Mouse (Mus musculus) myocyte (in vitro differentiated cells): ENCODE measurements at regions not wholly inside any gene's neighbourhood (a gene's known extent, or its start where the extent isn't known, plus 50 kb on each side); places are given as distances from the start of the nearest gene placed in this dataset.

Experiments used
- H3K27me3 ChIP-seq: one replicate; pipeline ENCODE4 v1.6.1; 2011; ENCODE audit not compliant: control insufficient read depth, insufficient read depth, insufficient read length
- H3K36me3 ChIP-seq: one replicate; pipeline ENCODE4 v1.6.1; 2011; ENCODE audit not compliant: control insufficient read depth, insufficient read depth
- H3K4me2 ChIP-seq: one replicate; pipeline ENCODE4 v1.6.1; 2011; ENCODE audit warnings: low read depth, control low read depth
- H3K4me3 ChIP-seq: one replicate; pipeline ENCODE4 v1.5.1; 2011; ENCODE audit warnings: mild to moderate bottlenecking, control low read depth, moderate library complexity
- H3K79me2 ChIP-seq: one replicate; pipeline ENCODE4 v1.6.1; 2011; ENCODE audit not compliant: control insufficient read depth, insufficient read depth
- H3ac ChIP-seq: one replicate; pipeline ENCODE4 v1.6.1; 2011; ENCODE audit not compliant: control insufficient read depth, insufficient read length
- CEBPB ChIP-seq: IDR thresholded peaks from 2 replicates; pipeline ENCODE4 v1.6.1; 2011; ENCODE audit warnings: mild to moderate bottlenecking, moderate library complexity; ENCODE audit not compliant: poor library complexity, insufficient read depth, severe bottlenecking
- E2F4 ChIP-seq: IDR thresholded peaks from one replicate; pipeline ENCODE4 v1.6.1; 2011; ENCODE audit warnings: mild to moderate bottlenecking, control low read depth, moderate library complexity; ENCODE audit not compliant: insufficient read depth
- MAX ChIP-seq: IDR thresholded peaks from one replicate; pipeline ENCODE4 v1.6.1; 2011; ENCODE audit warnings: low read depth, mild to moderate bottlenecking, control low read depth
- MYOD1 ChIP-seq, 3 experiments: IDR thresholded peaks; one replicate each; pipeline ENCODE4 v1.6.1; 2011; ENCODE audit warnings: control low read depth in 2 of 3, low read depth in 2 of 3, mild to moderate bottlenecking in 2 of 3, moderate library complexity in 1 of 3; ENCODE audit not compliant: insufficient read length in 2 of 3, control insufficient read depth in 1 of 3
- MYOG ChIP-seq, 3 experiments: IDR thresholded peaks; one replicate each; pipeline ENCODE4 v1.6.1; 2011; ENCODE audit warnings: control low read depth in 2 of 3, low read depth in 2 of 3, mild to moderate bottlenecking in 2 of 3; ENCODE audit not compliant: insufficient read length in 2 of 3, control insufficient read depth in 1 of 3, insufficient read depth in 1 of 3
- POLR2A ChIP-seq: IDR thresholded peaks from one replicate; pipeline ENCODE4 v1.6.1; 2011; ENCODE audit warnings: low read depth, mild to moderate bottlenecking, control low read depth, moderate library complexity; ENCODE audit not compliant: insufficient read length
- POLR2AphosphoS2 ChIP-seq: IDR thresholded peaks from one replicate; pipeline ENCODE4 v1.6.1; 2011; ENCODE audit warnings: low read depth, control low read depth; ENCODE audit not compliant: insufficient read length
- REST ChIP-seq: IDR thresholded peaks from one replicate; pipeline ENCODE4 v1.6.1; 2011; ENCODE audit warnings: mild to moderate bottlenecking, control low read depth, moderate library complexity; ENCODE audit not compliant: insufficient read depth, insufficient read length
- SRF ChIP-seq: IDR thresholded peaks from one replicate; pipeline ENCODE4 v1.6.1; 2011; ENCODE audit warnings: low read depth; ENCODE audit not compliant: control insufficient read depth, insufficient read length
- TCF12 ChIP-seq: IDR thresholded peaks from one replicate; pipeline ENCODE4 v1.6.1; 2011; ENCODE audit warnings: mild to moderate bottlenecking, control low read depth; ENCODE audit not compliant: poor library complexity, insufficient read depth, severe bottlenecking
- TCF3 ChIP-seq: IDR thresholded peaks from one replicate; pipeline ENCODE4 v1.6.1; 2011; ENCODE audit warnings: low read depth, control low read depth; ENCODE audit not compliant: insufficient read length
- USF1 ChIP-seq: IDR thresholded peaks from one replicate; pipeline ENCODE4 v1.6.1; 2011; ENCODE audit warnings: low read depth, mild to moderate bottlenecking, control low read depth, moderate library complexity

GRCm38 (mm10) chr3:41170566-41170965 lies 87.7 kb upstream of the Pgrmc2 start:
- H3K4me3 ChIP-seq, result no peak overlapping the region
- TF ChIP-seq POLR2A, result no peak
- TF ChIP-seq TCF3, result no peak
- TF ChIP-seq USF1, result no peak
- no peak for TF ChIP-seq MYOD1 (IDR thresholded peaks at IDR 0.05; ENCODE audit: control insufficient read depth in 1 of 3, insufficient read length in 2 of 3, low read depth in 2 of 3)
- TF ChIP-seq REST, result no peak
- no peak for TF ChIP-seq TCF12
- TF ChIP-seq MYOG (IDR thresholded peaks at IDR 0.05; ENCODE audit: control insufficient read depth in 1 of 3, insufficient read depth in 1 of 3, insufficient read length in 2 of 3, low read depth in 2 of 3), result no peak
- no peak for TF ChIP-seq MAX
- no peak for TF ChIP-seq CEBPB
- no peak for TF ChIP-seq E2F4
- TF ChIP-seq POLR2AphosphoS2, result no peak
- no peak for TF ChIP-seq SRF

GRCm38 (mm10) chr3:41169430-41169829 lies 86.6 kb upstream of the Pgrmc2 start:
- H3K4me2 ChIP-seq, result no peak overlapping the region
- H3K27me3 ChIP-seq, result no peaks in the 10 kb centered on the region
- no peak overlapping the region for H3K4me3 ChIP-seq
- H3K36me3 ChIP-seq, result no peaks in the 10 kb centered on the region
- no peak overlapping the region for H3ac ChIP-seq
- no peaks in the 10 kb centered on the region for H3K79me2 ChIP-seq
- TF ChIP-seq TCF3, result no peak
- TF ChIP-seq USF1, result no peak
- no peak for TF ChIP-seq MAX
- TF ChIP-seq POLR2A, result no peak
- no peak for TF ChIP-seq MYOG (IDR thresholded peaks at IDR 0.05; ENCODE audit: control insufficient read depth in 1 of 3, insufficient read depth in 1 of 3, insufficient read length in 2 of 3, low read depth in 2 of 3)
- TF ChIP-seq SRF, result no peak
- no peak for TF ChIP-seq REST
- no peak for TF ChIP-seq CEBPB
- no peak for TF ChIP-seq TCF12
- TF ChIP-seq E2F4, result no peak
- no peak for TF ChIP-seq MYOD1 (IDR thresholded peaks at IDR 0.05; ENCODE audit: control insufficient read depth in 1 of 3, insufficient read length in 2 of 3, low read depth in 2 of 3)
- no peak for TF ChIP-seq POLR2AphosphoS2

More at GRCm38 (mm10) chr3:41170566-41170965, 87.7 kb upstream of the Pgrmc2 start:
- Histone ChIP-seq H3K4me2 (no peak overlapping the region), H3K79me2 (no peaks in the 10 kb centered on the region), H3K27me3 (no peaks in the 10 kb centered on the region), H3K36me3 (no peaks in the 10 kb centered on the region), H3ac (no peak overlapping the region)

- Histone ChIP-seq H3K4me2 (no peak overlapping the region), H3K4me3 (no peak overlapping the region), H3K79me2 (no peaks in the 10 kb centered on the region), H3K36me3 (no peaks in the 10 kb centered on the region), H3ac (no peak overlapping the region), H3K27me3 (no peaks in the 10 kb centered on the region)
- no peak for TF ChIP-seq USF1
- TF ChIP-seq MAX, result no peak
- TF ChIP-seq MYOG (IDR thresholded peaks at IDR 0.05; ENCODE audit: control insufficient read depth in 1 of 3, insufficient read depth in 1 of 3, insufficient read length in 2 of 3, low read depth in 2 of 3), result no peak
- TF ChIP-seq TCF12, result no peak
- no peak for TF ChIP-seq SRF
- peak in 2 of 3 experiments; percentile 60 for TF ChIP-seq MYOD1 (IDR thresholded peaks at IDR 0.05; ENCODE audit: control insufficient read depth in 1 of 3, insufficient read length in 2 of 3, low read depth in 2 of 3)
- no peak for TF ChIP-seq REST
- no peak for TF ChIP-seq TCF3
Observed at GRCm38 (mm10) chr3:41168181-41168967, 85.5 kb upstream of the Pgrmc2 start.

- Histone ChIP-seq H3K79me2 (no peaks in the 10 kb centered on the region), H3K4me2 (no peak overlapping the region), H3K4me3 (no peak overlapping the region), H3ac (no peak overlapping the region), H3K27me3 (no peaks in the 10 kb centered on the region), H3K36me3 (no peaks in the 10 kb centered on the region)
- TF ChIP-seq MAX, result no peak
- TF ChIP-seq REST, result no peak
- no peak for TF ChIP-seq USF1
- TF ChIP-seq MYOD1 (IDR thresholded peaks at IDR 0.05; ENCODE audit: control insufficient read depth in 1 of 3, insufficient read length in 2 of 3, low read depth in 2 of 3), result no peak
- TF ChIP-seq POLR2A, result no peak
Observed at GRCm38 (mm10) chr3:41167476-41167875, 84.6 kb upstream of the Pgrmc2 start.

DNA sequence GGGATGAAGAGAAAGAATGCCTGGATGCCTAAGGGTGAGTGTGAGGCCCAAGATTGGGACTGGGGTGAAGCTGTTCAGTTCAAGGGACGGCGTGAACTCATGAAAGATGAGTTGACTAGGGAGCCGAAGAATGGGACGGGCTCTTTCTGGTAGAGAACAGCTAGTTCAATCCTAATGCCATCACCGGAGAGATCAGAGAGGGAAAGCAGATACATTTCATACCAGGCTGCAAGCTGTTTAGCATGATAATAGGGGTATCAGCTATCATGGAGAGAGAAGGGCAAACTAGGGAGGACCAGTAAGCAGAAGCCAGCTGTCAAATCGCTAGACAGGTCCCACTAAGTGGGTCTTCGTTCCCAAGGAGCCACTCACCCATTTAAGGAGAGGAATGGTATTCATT lies 81.9 kb upstream of the Pgrmc2 start:
- no peak overlapping the region for H3K4me2 ChIP-seq
- no peaks in the 10 kb centered on the region for H3K36me3 ChIP-seq
- H3K79me2 ChIP-seq, result no peaks in the 10 kb centered on the region
- no peak overlapping the region for H3ac ChIP-seq
- TF ChIP-seq CEBPB (no peak), USF1 (no peak), MAX (no peak), POLR2A (no peak), TCF3 (no peak), SRF (no peak), TCF12 (no peak), E2F4 (no peak), MYOD1 (IDR thresholded peaks at IDR 0.05; ENCODE audit: control insufficient read depth in 1 of 3, insufficient read length in 2 of 3, low read depth in 2 of 3) (no peak)
- H3K4me3 ChIP-seq, result no peak overlapping the region
- H3K27me3 ChIP-seq, result no peaks in the 10 kb centered on the region
